Mouse (Mus musculus): ENCODE data around the gene Rd3l.
"Not testable (repeated sequence)": the region's sequence is repeated elsewhere in the genome, so short reads cannot be mapped to it uniquely, and the experiment has no call there.

Gene Rd3l

DNA sequence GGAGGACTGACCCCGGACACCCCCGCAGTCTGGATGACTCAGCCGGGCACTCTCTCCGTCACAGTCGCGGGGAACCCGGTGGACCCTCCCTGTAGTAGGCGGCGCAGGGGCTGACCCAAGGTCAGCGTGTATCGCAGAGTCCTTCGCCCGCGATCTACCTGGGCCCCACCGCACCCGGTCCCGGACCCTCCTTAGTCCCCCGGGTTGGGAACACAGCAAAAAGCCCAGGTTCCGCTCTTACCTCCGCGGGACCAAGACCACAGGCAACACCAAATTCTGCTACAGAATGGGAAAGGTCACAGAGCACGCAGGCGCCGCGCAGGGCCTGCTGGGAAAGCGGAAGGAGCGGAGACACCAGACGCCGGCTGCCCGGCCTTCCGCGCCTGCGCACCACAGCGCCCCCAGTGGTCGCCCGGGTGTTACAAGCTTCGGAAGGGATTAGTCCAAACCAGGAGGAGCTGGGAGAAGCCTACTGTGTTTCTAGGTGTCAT lies 14.4 kb downstream of the Rd3l start, which contains the start of gene Atp5mpl:
TSS of gene Atp5mpl (minus strand) at position 295 of the 491 bp plus-strand sequence.
- peak; percentile 97 for DNase-seq (ENCODE audit: low spot score)

DNA sequence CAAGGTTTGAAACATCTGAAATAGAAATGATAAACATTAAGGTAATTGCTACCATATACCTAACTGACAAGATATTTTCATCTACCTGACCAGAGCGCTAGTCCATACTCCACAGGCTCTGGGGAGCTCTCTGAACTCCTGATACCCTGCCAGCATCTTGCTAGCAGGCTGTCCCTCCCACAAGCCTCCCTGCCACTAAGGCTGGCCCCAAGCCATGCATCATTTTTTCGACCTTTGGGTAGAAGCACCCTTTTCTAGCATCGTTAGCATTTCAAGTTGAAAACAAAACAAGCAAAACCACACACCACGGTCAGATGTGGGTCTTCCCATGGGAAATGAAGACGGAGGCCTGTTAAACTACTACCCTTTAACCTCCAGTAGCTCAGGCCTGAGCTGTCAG lies 17.8 kb downstream of the Rd3l start:
- no peak for DNase-seq (ENCODE audit: low spot score)

DNA sequence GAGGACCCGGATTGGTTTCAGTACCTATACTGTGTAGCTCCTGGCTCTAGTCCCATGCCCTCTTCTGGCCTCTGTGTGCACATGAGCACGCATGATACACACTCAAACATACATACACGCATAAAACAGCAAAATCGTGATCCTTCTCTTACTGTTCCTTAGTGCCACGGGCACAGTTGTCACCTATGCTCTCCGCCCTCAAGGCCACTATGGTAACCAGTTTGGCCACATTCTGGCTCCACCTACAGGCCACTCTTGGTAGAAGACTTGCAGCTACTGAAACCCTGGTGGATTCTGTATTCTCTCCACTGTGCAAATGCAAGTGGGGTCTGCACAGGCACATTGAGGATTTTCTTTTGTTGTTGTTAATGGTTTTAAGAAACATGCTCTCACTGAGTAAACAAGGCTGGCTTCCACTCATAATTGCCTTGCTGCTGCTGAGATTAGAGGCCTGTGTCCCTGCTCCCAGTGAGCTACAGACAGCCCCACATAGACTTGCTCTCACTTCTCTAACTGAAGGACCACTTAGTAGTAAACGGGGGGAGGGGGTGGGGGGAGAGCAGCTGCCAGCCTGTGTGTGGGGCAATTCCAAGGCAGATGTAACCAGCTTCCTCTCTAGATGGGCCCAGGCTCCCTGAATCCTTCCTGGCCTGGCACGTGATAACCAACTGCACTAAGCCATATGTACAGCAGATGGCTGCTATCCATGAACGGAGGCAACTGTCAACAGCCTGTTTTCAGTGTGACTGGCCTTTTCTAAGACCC lies 22.8 kb downstream of the Rd3l start:
- DNase-seq (ENCODE audit: low spot score) = peak; percentile 68

GRCm38 (mm10) chr12:111956173-111956572 lies 24.9 kb downstream of the Rd3l start:
- no peak for DNase-seq (ENCODE audit: low spot score)

DNA sequence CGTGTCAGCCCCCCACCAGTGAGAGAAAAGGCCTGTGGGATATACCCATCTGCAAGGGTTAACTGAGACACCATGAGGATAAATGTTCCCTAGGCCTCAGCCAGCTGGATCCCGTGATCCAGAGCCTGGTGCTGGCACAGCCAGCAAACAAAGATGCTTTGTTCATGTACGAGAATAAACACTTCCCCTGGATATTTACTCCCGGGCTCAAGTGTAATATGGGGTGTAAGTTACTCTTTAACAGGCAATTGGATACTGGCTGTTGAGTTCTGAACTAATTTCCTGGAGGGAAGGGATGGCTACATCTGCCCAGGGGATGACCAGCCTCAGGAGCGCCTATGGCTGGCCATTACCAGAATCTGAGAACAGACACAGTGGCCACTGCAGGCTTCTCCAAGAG lies 29.4 kb downstream of the Rd3l start:
- DNase-seq (ENCODE audit: low spot score) = no peak

DNA sequence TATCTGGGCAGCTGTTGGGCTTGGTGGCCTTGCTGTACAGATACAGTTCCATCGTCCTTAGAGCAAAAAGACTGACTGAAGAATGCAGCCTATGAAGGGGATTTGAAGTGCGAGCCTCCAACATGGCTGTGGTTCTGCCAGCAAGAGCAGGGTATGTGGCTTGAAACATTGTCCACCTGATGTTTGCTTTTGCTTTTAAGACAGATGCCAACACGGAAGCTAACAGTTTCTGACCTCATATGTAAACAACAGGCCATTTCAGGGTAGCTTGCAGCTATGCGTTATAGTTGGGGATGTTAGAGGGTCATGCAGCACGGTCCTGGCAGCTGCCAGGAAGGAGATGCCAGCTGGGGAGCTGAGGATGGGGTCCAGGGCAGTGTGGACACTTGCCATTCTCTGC lies 30.6 kb downstream of the Rd3l start:
- no peak for DNase-seq (ENCODE audit: low spot score)

GRCm38 (mm10) chr12:111946716-111947115 lies 34.4 kb downstream of the Rd3l start:
- DNase-seq (ENCODE audit: low spot score) = no peak

GRCm38 (mm10) chr12:111945765-111946655 lies 35.1 kb downstream of the Rd3l start:
- not testable (repeated sequence) for DNase-seq (ENCODE audit: low spot score)

DNA sequence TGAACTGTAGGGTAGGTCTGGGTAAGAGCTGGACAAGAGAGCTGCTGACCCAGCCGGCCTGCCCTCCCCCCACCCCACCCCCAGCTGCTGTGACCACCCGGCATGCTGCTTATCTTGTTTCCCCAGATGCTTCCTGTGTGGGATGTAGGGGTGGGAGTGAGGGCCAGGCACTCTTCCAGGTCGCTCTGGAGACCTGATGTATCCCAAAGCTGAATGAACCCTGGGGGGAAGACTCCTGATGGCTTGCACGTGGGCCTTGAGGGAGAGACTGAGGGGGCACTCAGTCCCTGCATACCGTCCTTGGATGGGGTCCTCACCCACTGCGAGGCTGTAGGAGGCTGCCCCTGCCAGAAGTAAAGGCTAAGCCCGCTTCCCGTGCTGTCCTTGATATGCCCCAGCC lies 36.0 kb downstream of the Rd3l start:
- no peak for DNase-seq (ENCODE audit: low spot score)

DNA sequence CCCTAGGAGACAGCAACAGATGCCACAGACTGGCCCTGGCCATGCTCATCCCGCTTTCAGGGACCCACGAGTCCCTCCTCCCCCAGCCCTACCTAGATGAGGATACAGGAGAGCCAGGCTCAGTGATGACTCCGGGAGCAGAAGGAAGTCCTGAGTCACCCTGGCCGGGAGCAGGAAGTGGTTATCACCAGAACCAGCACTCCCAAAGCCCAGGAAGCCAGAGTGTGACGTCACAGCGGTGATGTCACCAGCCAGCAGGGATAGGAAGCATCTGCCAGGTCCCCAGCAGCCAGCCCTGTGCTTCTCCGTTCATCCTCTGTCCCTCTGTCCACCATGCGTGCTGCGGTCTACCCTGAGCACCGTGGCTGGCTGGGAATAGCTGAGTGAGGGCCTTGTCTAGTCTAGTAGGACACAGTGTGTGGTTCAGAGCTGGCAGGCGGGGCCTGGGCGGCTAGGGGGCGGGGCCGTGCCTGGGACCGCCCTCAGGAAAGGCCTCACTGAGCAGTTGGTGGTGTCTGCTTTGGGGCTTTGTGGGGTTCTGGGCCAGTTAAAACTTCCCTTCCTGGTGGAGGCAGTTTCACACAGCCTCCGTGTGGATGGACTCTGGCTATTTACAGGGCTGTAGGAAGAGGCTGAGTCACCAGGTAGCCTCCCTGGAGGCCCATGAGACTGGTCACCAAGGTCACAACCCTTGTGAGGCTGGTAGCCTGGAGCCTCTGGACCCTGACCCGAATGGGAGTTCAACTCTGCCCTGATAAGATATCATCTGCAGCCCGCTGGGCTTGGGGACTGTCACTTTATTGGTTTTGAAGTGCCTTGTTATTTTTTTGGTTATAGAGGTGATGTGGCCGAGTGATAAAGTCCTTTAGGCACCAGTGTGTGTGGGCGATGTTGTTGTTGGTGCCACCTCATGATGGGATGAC lies 36.8 kb downstream of the Rd3l start:
- not testable (repeated sequence) for DNase-seq (ENCODE audit: low spot score)

GRCm38 (mm10) chr12:111943421-111944064 lies 37.6 kb downstream of the Rd3l start:
- no peak for DNase-seq (ENCODE audit: low spot score)

DNA sequence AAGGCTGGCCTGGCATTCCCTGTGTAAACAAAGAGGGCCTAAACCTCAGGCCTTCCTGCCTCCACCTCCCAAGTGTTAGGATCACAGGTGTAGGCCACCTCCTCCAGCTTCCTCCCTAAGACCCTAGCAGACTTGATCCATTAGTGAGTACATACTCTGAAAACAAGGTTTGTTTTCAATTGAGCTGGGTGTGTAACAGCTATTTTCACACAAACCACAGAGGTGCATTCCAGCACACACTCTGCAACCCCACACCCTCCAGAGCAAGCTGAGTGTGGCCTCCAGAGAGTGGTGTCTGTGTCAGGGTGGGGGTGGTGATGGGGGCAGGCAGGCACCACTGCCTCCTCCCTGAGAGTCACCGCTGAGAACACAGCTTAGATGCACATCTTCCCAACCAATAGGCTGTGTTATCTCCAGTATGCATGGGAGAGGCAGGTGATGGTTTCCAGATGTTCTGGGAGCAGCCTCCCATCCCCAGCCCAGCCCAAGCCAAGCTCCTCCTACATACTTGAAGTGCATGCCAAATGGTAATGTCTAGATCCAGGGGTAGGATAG lies 42.4 kb downstream of the Rd3l start:
- DNase-seq (ENCODE audit: low spot score) = no peak

- peak; percentile 80 for DNase-seq (ENCODE audit: low spot score)
Observed at GRCm38 (mm10) chr12:111936706-111937550, 44.2 kb downstream of the Rd3l start.

- no peak for DNase-seq (ENCODE audit: low spot score)
Observed at GRCm38 (mm10) chr12:111933971-111934370, 47.1 kb downstream of the Rd3l start.

DNA sequence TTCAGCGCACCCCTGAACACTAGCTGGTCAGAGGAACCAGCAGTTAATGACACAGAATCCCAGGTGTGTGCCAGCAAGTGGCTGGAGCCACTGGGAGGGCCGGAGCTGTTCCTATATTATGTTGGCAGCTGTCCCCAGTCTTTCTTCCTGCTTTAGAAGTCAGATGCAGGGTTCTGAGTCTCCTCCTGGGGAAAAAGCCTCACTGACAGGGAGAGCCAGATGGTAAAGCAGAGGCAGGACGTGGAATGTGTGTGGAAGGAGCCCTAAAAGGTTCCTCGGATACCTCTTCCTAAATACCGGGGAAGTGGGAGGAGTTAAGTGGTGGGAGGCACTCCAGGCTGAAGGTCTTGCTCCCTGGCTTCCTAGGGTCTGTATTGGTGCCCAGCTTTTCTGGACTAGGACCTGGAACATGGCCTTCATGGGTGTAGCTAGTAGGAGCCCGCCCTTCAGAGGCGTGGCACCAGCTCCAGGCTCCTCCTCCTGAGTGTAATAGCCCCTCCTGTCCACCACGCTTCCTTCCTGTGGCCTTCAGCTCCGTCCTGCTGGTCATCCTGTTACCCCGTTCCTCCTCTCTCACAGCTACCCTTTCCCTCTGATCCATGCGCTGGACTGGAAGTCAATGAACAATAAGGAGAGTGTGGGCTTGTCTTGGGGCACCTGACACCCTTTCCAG lies 47.9 kb downstream of the Rd3l start:
- no peak for DNase-seq (ENCODE audit: low spot score)

- DNase-seq (ENCODE audit: low spot score) = no peak
Observed at GRCm38 (mm10) chr12:111932513-111932912, 48.6 kb downstream of the Rd3l start.

DNA sequence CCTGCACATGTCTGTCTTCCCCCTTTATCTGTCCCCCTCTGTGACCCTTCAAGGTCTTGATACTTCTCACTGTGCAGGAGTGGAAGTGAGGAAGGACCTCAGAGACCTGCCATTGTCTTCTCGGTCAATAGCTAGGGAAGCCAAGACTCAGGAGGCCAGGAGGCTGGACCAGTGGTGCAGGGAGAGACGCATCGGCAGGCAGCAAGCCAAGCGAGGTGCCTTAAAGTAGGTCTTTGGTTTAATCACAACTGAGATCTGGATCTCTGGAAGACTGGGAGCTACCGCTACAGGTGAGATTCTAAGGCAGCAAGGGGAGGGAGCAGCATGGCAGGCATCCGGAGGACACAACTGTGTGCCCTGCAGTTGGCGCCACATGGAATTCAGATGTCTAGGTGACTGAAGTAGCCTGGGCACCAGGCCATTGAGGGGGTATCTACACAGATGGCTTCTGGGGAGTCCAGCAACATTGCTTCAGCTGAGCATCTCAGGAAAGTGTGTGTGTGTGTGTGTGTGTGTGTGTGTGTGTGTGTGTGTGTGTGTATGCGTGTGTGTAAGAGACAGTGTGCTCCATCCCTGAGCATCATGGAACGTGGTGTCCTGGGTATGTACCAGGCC lies 49.6 kb downstream of the Rd3l start:
- no peak for DNase-seq (ENCODE audit: low spot score)
